Mouse (Mus musculus): Measurements from ENCODE around the gene Henmt1.

Henmt1 gene

GRCm38 (mm10) chr3:108940001-108940633, 444 bp downstream of the Henmt1 start, which contains the start of gene Gm9857:
Gene Gm9857 (minus strand): TSS chr3:108940445.
- DNase-seq (ENCODE audit: low read depth, low spot score) = no peak

GRCm38 (mm10) chr3:108940996-108941395, 1.3 kb downstream of the Henmt1 start:
- no peak for DNase-seq (ENCODE audit: low read depth, low spot score)

- DNase-seq (ENCODE audit: low read depth, low spot score) = no peak
Measured at GRCm38 (mm10) chr3:108957976-108958375, 18.3 kb downstream of the Henmt1 start.

GRCm38 (mm10) chr3:108959680-108960295, 20.1 kb downstream of the Henmt1 start:
- DNase-seq (ENCODE audit: low read depth, low spot score) = no peak

- DNase-seq (ENCODE audit: low read depth, low spot score) = no peak
Measured at GRCm38 (mm10) chr3:108961226-108961625, 21.6 kb downstream of the Henmt1 start.

- no peak for DNase-seq (ENCODE audit: low read depth, low spot score)
Measured at GRCm38 (mm10) chr3:108961655-108962054, 22.0 kb downstream of the Henmt1 start.

GRCm38 (mm10) chr3:108963278-108963677, 23.6 kb downstream of the Henmt1 start:
- DNase-seq (ENCODE audit: low read depth, low spot score) = no peak

- DNase-seq (ENCODE audit: low read depth, low spot score) = no peak
Measured at GRCm38 (mm10) chr3:108963776-108964175, 24.1 kb downstream of the Henmt1 start.

GRCm38 (mm10) chr3:108964361-108965044, 24.8 kb downstream of the Henmt1 start:
- no peak for DNase-seq (ENCODE audit: low read depth, low spot score)

- DNase-seq (ENCODE audit: low read depth, low spot score) = no peak
Measured at GRCm38 (mm10) chr3:108966051-108966450, 26.4 kb downstream of the Henmt1 start.

- DNase-seq (ENCODE audit: low read depth, low spot score) = no peak
Measured at GRCm38 (mm10) chr3:108973980-108974660, 34.4 kb downstream of the Henmt1 start.

GRCm38 (mm10) chr3:108974920-108975485, 35.3 kb downstream of the Henmt1 start:
- no peak for DNase-seq (ENCODE audit: low read depth, low spot score)

- no peak for DNase-seq (ENCODE audit: low read depth, low spot score)
Measured at GRCm38 (mm10) chr3:108977340-108978030, 37.8 kb downstream of the Henmt1 start.

GRCm38 (mm10) chr3:108981946-108982345, 42.3 kb downstream of the Henmt1 start:
- no peak for DNase-seq (ENCODE audit: low read depth, low spot score)

- no peak for DNase-seq (ENCODE audit: low read depth, low spot score)
Measured at GRCm38 (mm10) chr3:108983989-108984388, 44.3 kb downstream of the Henmt1 start.

- no peak for DNase-seq (ENCODE audit: low read depth, low spot score)
Measured at GRCm38 (mm10) chr3:108986534-108986933, 46.9 kb downstream of the Henmt1 start.

GRCm38 (mm10) chr3:108987009-108987659, 47.5 kb downstream of the Henmt1 start:
- no peak for DNase-seq (ENCODE audit: low read depth, low spot score)

- DNase-seq (ENCODE audit: low read depth, low spot score) = no peak
Measured at GRCm38 (mm10) chr3:108989971-108990548, 50.4 kb downstream of the Henmt1 start.

GRCm38 (mm10) chr3:108994477-108994876, 54.8 kb downstream of the Henmt1 start:
- DNase-seq (ENCODE audit: low read depth, low spot score) = no peak

GRCm38 (mm10) chr3:108995379-108995778, 55.7 kb downstream of the Henmt1 start:
- DNase-seq (ENCODE audit: low read depth, low spot score) = no peak
